Mouse (Mus musculus): ENCODE results near the gene Braf. TPM values are rescaled to one million over a fixed set of nuclear protein-coding genes. Genes with fewer than 3 reads are reported as not detected.
"Not testable (repeated sequence)": the region's sequence is repeated elsewhere in the genome, so short reads cannot be mapped to it uniquely, and the experiment has no call there.

Gene Braf
- polyA plus RNA-seq, 1 experiment: 11.6 TPM

GRCm38 (mm10) chr6:39726149-39726548 lies 886 bp upstream of the Braf start:
- TF ChIP-seq POLR2A (IDR thresholded peaks at IDR 0.05; ENCODE audit: borderline replicate concordance, control insufficient read depth, low read depth, low read length) (no peak), CTCF (IDR thresholded peaks at IDR 0.05; ENCODE audit: control insufficient read depth, insufficient read depth, low read length) (no peak)
- Histone ChIP-seq H3K27ac (ENCODE audit: control insufficient read depth, insufficient read depth, low read depth, low read length, poor library complexity) (no peak overlapping the region), H3K4me1 (ENCODE audit: control insufficient read depth, insufficient read depth, low read length) (no peaks in the 10 kb centered on the region; the same call in 1 of the 2 replicates), H3K4me3 (replicated peaks; ENCODE audit: control insufficient read depth, low read depth, low read length) (no peak overlapping the region)
- 52% methylated on average over 3 of the region's 3 CpGs for WGBS

GRCm38 (mm10) chr6:39724542-39724865 lies 759 bp downstream of the Braf start:
- H3K27ac ChIP-seq (ENCODE audit: control insufficient read depth, insufficient read depth, low read depth, low read length, poor library complexity): peak overlapping the region; percentile 90
- TF ChIP-seq POLR2A (IDR thresholded peaks at IDR 0.05; ENCODE audit: borderline replicate concordance, control insufficient read depth, low read depth, low read length) (no peak), CTCF (IDR thresholded peaks at IDR 0.05; ENCODE audit: control insufficient read depth, insufficient read depth, low read length) (no peak)
- H3K4me1 ChIP-seq (ENCODE audit: control insufficient read depth, insufficient read depth, low read length): no peaks in the 10 kb centered on the region; the same call in 1 of the 2 replicates
- under 1% methylated on average over 12 of the region's 12 CpGs for WGBS
- H3K4me3 ChIP-seq (replicated peaks; ENCODE audit: control insufficient read depth, low read depth, low read length): peak overlapping the region; percentile 87

- no peak for TF ChIP-seq POLR2A (IDR thresholded peaks at IDR 0.05; ENCODE audit: borderline replicate concordance, control insufficient read depth, low read depth, low read length)
- no peak for TF ChIP-seq CTCF (IDR thresholded peaks at IDR 0.05; ENCODE audit: control insufficient read depth, insufficient read depth, low read length)
- Histone ChIP-seq H3K4me1 (ENCODE audit: control insufficient read depth, insufficient read depth, low read length) (no peaks in the 10 kb centered on the region; the same call in 1 of the 2 replicates), H3K4me3 (replicated peaks; ENCODE audit: control insufficient read depth, low read depth, low read length) (peak overlapping the region; percentile 87), H3K27ac (ENCODE audit: control insufficient read depth, insufficient read depth, low read depth, low read length, poor library complexity) (no peak overlapping the region)
- 3% methylated on average over 7 of the region's 7 CpGs for WGBS
These were observed 1.2 kb downstream of the Braf start for GRCm38 (mm10) chr6:39724071-39724470.

- WGBS: 85% methylated on average over 6 of the region's 6 CpGs
- Histone ChIP-seq H3K4me1 (ENCODE audit: control insufficient read depth, insufficient read depth, low read length) (no peaks in the 10 kb centered on the region; the same call in 1 of the 2 replicates), H3K4me3 (replicated peaks; ENCODE audit: control insufficient read depth, low read depth, low read length) (no peak overlapping the region), H3K27ac (ENCODE audit: control insufficient read depth, insufficient read depth, low read depth, low read length, poor library complexity) (no peak overlapping the region)
- no peak for TF ChIP-seq POLR2A (IDR thresholded peaks at IDR 0.05; ENCODE audit: borderline replicate concordance, control insufficient read depth, low read depth, low read length)
These were observed 6.7 kb downstream of the Braf start for GRCm38 (mm10) chr6:39718567-39718966.

GRCm38 (mm10) chr6:39717049-39717448 lies 8.2 kb downstream of the Braf start:
- 85% methylated on average over 2 of the region's 2 CpGs for WGBS
- H3K4me3 ChIP-seq (replicated peaks; ENCODE audit: control insufficient read depth, low read depth, low read length): no peak overlapping the region

GRCm38 (mm10) chr6:39714341-39714740 lies 10.9 kb downstream of the Braf start:
- no peak overlapping the region for H3K27ac ChIP-seq (ENCODE audit: control insufficient read depth, insufficient read depth, low read depth, low read length, poor library complexity)
- no peaks in the 10 kb centered on the region for H3K4me1 ChIP-seq (ENCODE audit: control insufficient read depth, insufficient read depth, low read length)
- TF ChIP-seq POLR2A (IDR thresholded peaks at IDR 0.05; ENCODE audit: borderline replicate concordance, control insufficient read depth, low read depth, low read length): no peak
- TF ChIP-seq CTCF (IDR thresholded peaks at IDR 0.05; ENCODE audit: control insufficient read depth, insufficient read depth, low read length): no peak
- WGBS: 86% methylated on average over 7 of the region's 7 CpGs
- H3K4me3 ChIP-seq (replicated peaks; ENCODE audit: control insufficient read depth, low read depth, low read length): no peak overlapping the region

More at GRCm38 (mm10) chr6:39717049-39717448, 8.2 kb downstream of the Braf start:
- TF ChIP-seq POLR2A (IDR thresholded peaks at IDR 0.05; ENCODE audit: borderline replicate concordance, control insufficient read depth, low read depth, low read length) (no peak), CTCF (IDR thresholded peaks at IDR 0.05; ENCODE audit: control insufficient read depth, insufficient read depth, low read length) (no peak)
- Histone ChIP-seq H3K27ac (ENCODE audit: control insufficient read depth, insufficient read depth, low read depth, low read length, poor library complexity) (no peak overlapping the region), H3K4me1 (ENCODE audit: control insufficient read depth, insufficient read depth, low read length) (no peaks in the 10 kb centered on the region)

GRCm38 (mm10) chr6:39713399-39713798 lies 11.9 kb downstream of the Braf start:
- no peak overlapping the region for H3K4me3 ChIP-seq (replicated peaks; ENCODE audit: control insufficient read depth, low read depth, low read length)
- H3K4me1 ChIP-seq (ENCODE audit: control insufficient read depth, insufficient read depth, low read length): no peaks in the 10 kb centered on the region
- WGBS: 87% methylated on average over 3 of the region's 3 CpGs
- no peak overlapping the region for H3K27ac ChIP-seq (ENCODE audit: control insufficient read depth, insufficient read depth, low read depth, low read length, poor library complexity)
- TF ChIP-seq CTCF (IDR thresholded peaks at IDR 0.05; ENCODE audit: control insufficient read depth, insufficient read depth, low read length) (no peak), POLR2A (IDR thresholded peaks at IDR 0.05; ENCODE audit: borderline replicate concordance, control insufficient read depth, low read depth, low read length) (no peak)

GRCm38 (mm10) chr6:39705625-39706024 lies 19.6 kb downstream of the Braf start:
- TF ChIP-seq CTCF (IDR thresholded peaks at IDR 0.05; ENCODE audit: control insufficient read depth, insufficient read depth, low read length) (no peak), POLR2A (IDR thresholded peaks at IDR 0.05; ENCODE audit: borderline replicate concordance, control insufficient read depth, low read depth, low read length) (no peak)
- Histone ChIP-seq H3K4me1 (ENCODE audit: control insufficient read depth, insufficient read depth, low read length) (no peaks in the 10 kb centered on the region; the same call in 1 of the 2 replicates), H3K27ac (ENCODE audit: control insufficient read depth, insufficient read depth, low read depth, low read length, poor library complexity) (no peak overlapping the region), H3K4me3 (replicated peaks; ENCODE audit: control insufficient read depth, low read depth, low read length) (no peak overlapping the region)
- 93% methylated on average over 4 of the region's 4 CpGs for WGBS

- Histone ChIP-seq H3K4me1 (ENCODE audit: control insufficient read depth, insufficient read depth, low read length) (no peaks in the 10 kb centered on the region), H3K27ac (ENCODE audit: control insufficient read depth, insufficient read depth, low read depth, low read length, poor library complexity) (no peak overlapping the region), H3K4me3 (replicated peaks; ENCODE audit: control insufficient read depth, low read depth, low read length) (no peak overlapping the region)
- no peak for TF ChIP-seq CTCF (IDR thresholded peaks at IDR 0.05; ENCODE audit: control insufficient read depth, insufficient read depth, low read length)
- TF ChIP-seq POLR2A (IDR thresholded peaks at IDR 0.05; ENCODE audit: borderline replicate concordance, control insufficient read depth, low read depth, low read length): no peak
- 91% methylated on average over 1 of the region's 1 CpGs for WGBS
These were observed 32.1 kb downstream of the Braf start for GRCm38 (mm10) chr6:39693126-39693525.

GRCm38 (mm10) chr6:39686839-39687238 lies 38.4 kb downstream of the Braf start:
- H3K27ac ChIP-seq (ENCODE audit: control insufficient read depth, insufficient read depth, low read depth, low read length, poor library complexity); H3K4me1 ChIP-seq (ENCODE audit: control insufficient read depth, insufficient read depth, low read length); H3K4me3 ChIP-seq (replicated peaks; ENCODE audit: control insufficient read depth, low read depth, low read length): not testable (repeated sequence)

Data from bone marrow, adult 2 months (tissue).